Mouse (Mus musculus): ENCODE results near the gene Slc2a1. TPM values are rescaled to one million over a fixed set of nuclear protein-coding genes. Genes with fewer than 3 reads are reported as not detected.

Gene Slc2a1
- polyA plus RNA-seq (2015; fragmentation: Nextera tagmentation; extraction: Ambion mirVana): 179 and 208 TPM in 2 replicates

- H3K9me3 ChIP-seq: no peaks in the 10 kb centered on the region
- peaks cover 75% of the 10 kb centered on the region for H3K4me1 ChIP-seq
- H3K9ac ChIP-seq: peak within 1 kb of the TSS; percentile 95
- peak; percentile 96 for ATAC-seq (ENCODE audit: insufficient number of reproducible peaks, low FRiP score, low TSS enrichment, low read depth)
- peaks cover 18% of the 10 kb centered on the region for H3K36me3 ChIP-seq
- peak within 1 kb of the TSS; percentile 100 for H3K27ac ChIP-seq
- peak within 1 kb of the TSS; percentile 64 for H3K4me2 ChIP-seq
- H3K27me3 ChIP-seq: no peaks in the 10 kb centered on the region
- H3K4me3 ChIP-seq: peak within 1 kb of the TSS; percentile 86
- WGBS: under 1% methylated on average over 88 of the region's 88 CpGs
Observed at GRCm38 (mm10) chr4:119108495-119109408, at the start of gene Slc2a1. Slc2a1 (plus strand) TSS chr4:119108711.

- ATAC-seq (ENCODE audit: insufficient number of reproducible peaks, low FRiP score, low TSS enrichment, low read depth): no peak
- no peak overlapping the region for H3K4me2 ChIP-seq
- no peaks in the 10 kb centered on the region for H3K9me3 ChIP-seq
- H3K4me1 ChIP-seq: peaks cover 23% of the 10 kb centered on the region
- H3K36me3 ChIP-seq: no peaks in the 10 kb centered on the region
- H3K4me3 ChIP-seq: no peak overlapping the region
- no peaks in the 10 kb centered on the region for H3K27me3 ChIP-seq
- no peak overlapping the region for H3K27ac ChIP-seq
- no peak overlapping the region for H3K9ac ChIP-seq
- 62% methylated on average over 3 of the region's 3 CpGs for WGBS
Observed at GRCm38 (mm10) chr4:119066791-119067190, 41.7 kb upstream of the Slc2a1 start.

GRCm38 (mm10) chr4:119067204-119067603 is 41.3 kb upstream of the Slc2a1 start:
- Histone ChIP-seq H3K36me3 (no peaks in the 10 kb centered on the region), H3K4me2 (no peak overlapping the region), H3K9ac (no peak overlapping the region), H3K4me3 (no peak overlapping the region), H3K27me3 (0 out of 2 replicates have a peak, but pooled peaks cover 2% of the 10 kb centered on the region), H3K9me3 (no peaks in the 10 kb centered on the region), H3K27ac (peak overlapping the region; percentile 38; the same call in 1 of the 2 replicates), H3K4me1 (peaks cover 27% of the 10 kb centered on the region)
- 51% methylated on average over 2 of the region's 2 CpGs for WGBS
- ATAC-seq (ENCODE audit: insufficient number of reproducible peaks, low FRiP score, low TSS enrichment, low read depth): no peak

GRCm38 (mm10) chr4:119068918-119069317 is 39.6 kb upstream of the Slc2a1 start:
- H3K27me3 ChIP-seq: 0 out of 2 replicates have a peak, but pooled peaks cover 2% of the 10 kb centered on the region
- 67% methylated on average over 6 of the region's 6 CpGs for WGBS
- H3K36me3 ChIP-seq: no peaks in the 10 kb centered on the region
- no peak overlapping the region for H3K4me3 ChIP-seq
- H3K4me1 ChIP-seq: peaks cover 44% of the 10 kb centered on the region
- H3K9me3 ChIP-seq: no peaks in the 10 kb centered on the region
- H3K9ac ChIP-seq: no peak overlapping the region
- H3K27ac ChIP-seq: no peak overlapping the region
- no peak overlapping the region for H3K4me2 ChIP-seq
- ATAC-seq (ENCODE audit: insufficient number of reproducible peaks, low FRiP score, low TSS enrichment, low read depth): no peak

- Histone ChIP-seq H3K36me3 (no peaks in the 10 kb centered on the region), H3K4me1 (peaks cover 53% of the 10 kb centered on the region), H3K9ac (no peak overlapping the region), H3K27me3 (0 out of 2 replicates have a peak, but pooled peaks cover 2% of the 10 kb centered on the region), H3K4me2 (no peak overlapping the region), H3K27ac (no peak overlapping the region), H3K9me3 (no peaks in the 10 kb centered on the region), H3K4me3 (no peak overlapping the region)
- ATAC-seq (ENCODE audit: insufficient number of reproducible peaks, low FRiP score, low TSS enrichment, low read depth): no peak
- 90% methylated on average over 1 of the region's 1 CpGs for WGBS
Observed at GRCm38 (mm10) chr4:119070181-119070580, 38.3 kb upstream of the Slc2a1 start.

- no peak for ATAC-seq (ENCODE audit: insufficient number of reproducible peaks, low FRiP score, low TSS enrichment, low read depth)
- WGBS: 40% methylated on average over 16 of the region's 16 CpGs
- H3K9ac ChIP-seq: no peak overlapping the region
- no peak overlapping the region for H3K4me3 ChIP-seq
- no peaks in the 10 kb centered on the region for H3K9me3 ChIP-seq
- peaks cover 60% of the 10 kb centered on the region for H3K4me1 ChIP-seq
- H3K27ac ChIP-seq: peak overlapping the region; percentile 91
- no peaks in the 10 kb centered on the region for H3K36me3 ChIP-seq
- 0 out of 2 replicates have a peak, but pooled peaks cover 2% of the 10 kb centered on the region for H3K27me3 ChIP-seq
- H3K4me2 ChIP-seq: no peak overlapping the region
Observed at GRCm38 (mm10) chr4:119070959-119071647, 37.4 kb upstream of the Slc2a1 start.

GRCm38 (mm10) chr4:119071648-119072362 is 36.7 kb upstream of the Slc2a1 start:
- peaks cover 65% of the 10 kb centered on the region for H3K4me1 ChIP-seq
- H3K9ac ChIP-seq: no peak overlapping the region
- 22% methylated on average over 19 of the region's 19 CpGs for WGBS

GRCm38 (mm10) chr4:119072363-119072940 is 36.1 kb upstream of the Slc2a1 start:
- Histone ChIP-seq H3K9ac (no peak overlapping the region), H3K4me2 (peak overlapping the region; percentile 44), H3K27ac (peak overlapping the region; percentile 91), H3K9me3 (no peaks in the 10 kb centered on the region), H3K27me3 (0 out of 2 replicates have a peak, but pooled peaks cover 2% of the 10 kb centered on the region), H3K4me3 (peak overlapping the region; percentile 23), H3K4me1 (peaks cover 67% of the 10 kb centered on the region), H3K36me3 (no peaks in the 10 kb centered on the region)
- WGBS: 25% methylated on average over 19 of the region's 19 CpGs
- ATAC-seq (ENCODE audit: insufficient number of reproducible peaks, low FRiP score, low TSS enrichment, low read depth): peak; percentile 5; the same call in 1 of the 2 replicates

More at GRCm38 (mm10) chr4:119071648-119072362, 36.7 kb upstream of the Slc2a1 start:
- Histone ChIP-seq H3K27ac (peak overlapping the region; percentile 91), H3K27me3 (0 out of 2 replicates have a peak, but pooled peaks cover 2% of the 10 kb centered on the region), H3K4me3 (no peak overlapping the region), H3K4me2 (no peak overlapping the region), H3K36me3 (no peaks in the 10 kb centered on the region), H3K9me3 (no peaks in the 10 kb centered on the region)
- no peak for ATAC-seq (ENCODE audit: insufficient number of reproducible peaks, low FRiP score, low TSS enrichment, low read depth)

GRCm38 (mm10) chr4:119072941-119073451 is 35.5 kb upstream of the Slc2a1 start:
- Histone ChIP-seq H3K27ac (peak overlapping the region; percentile 91), H3K4me2 (peak overlapping the region; percentile 44), H3K36me3 (no peaks in the 10 kb centered on the region), H3K4me3 (peak overlapping the region; percentile 23), H3K9me3 (no peaks in the 10 kb centered on the region), H3K4me1 (peaks cover 66% of the 10 kb centered on the region), H3K9ac (no peak overlapping the region), H3K27me3 (0 out of 2 replicates have a peak, but pooled peaks cover 2% of the 10 kb centered on the region)
- ATAC-seq (ENCODE audit: insufficient number of reproducible peaks, low FRiP score, low TSS enrichment, low read depth): peak; percentile 88
- 4% methylated on average over 20 of the region's 28 CpGs for WGBS

GRCm38 (mm10) chr4:119073626-119074025 is 34.9 kb upstream of the Slc2a1 start:
- Histone ChIP-seq H3K27me3 (0 out of 2 replicates have a peak, but pooled peaks cover 2% of the 10 kb centered on the region), H3K4me3 (no peak overlapping the region), H3K9ac (no peak overlapping the region), H3K9me3 (no peaks in the 10 kb centered on the region), H3K4me2 (no peak overlapping the region), H3K4me1 (peaks cover 64% of the 10 kb centered on the region), H3K27ac (peak overlapping the region; percentile 91), H3K36me3 (no peaks in the 10 kb centered on the region)
- no peak for ATAC-seq (ENCODE audit: insufficient number of reproducible peaks, low FRiP score, low TSS enrichment, low read depth)
- 42% methylated on average over 2 of the region's 2 CpGs for WGBS

GRCm38 (mm10) chr4:119074596-119074995 is 33.9 kb upstream of the Slc2a1 start:
- Histone ChIP-seq H3K4me3 (no peak overlapping the region), H3K9ac (no peak overlapping the region), H3K27ac (peak overlapping the region; percentile 28; the same call in 1 of the 2 replicates), H3K4me2 (no peak overlapping the region), H3K36me3 (no peaks in the 10 kb centered on the region), H3K9me3 (no peaks in the 10 kb centered on the region), H3K4me1 (peaks cover 64% of the 10 kb centered on the region), H3K27me3 (0 out of 2 replicates have a peak, but pooled peaks cover 2% of the 10 kb centered on the region)
- 30% methylated on average over 6 of the region's 6 CpGs for WGBS
- ATAC-seq (ENCODE audit: insufficient number of reproducible peaks, low FRiP score, low TSS enrichment, low read depth): no peak

Measured in limb, embryonic 15.5 days (tissue).